Mouse (Mus musculus): ENCODE results near the gene Cfap57.

The Cfap57 gene

DNA sequence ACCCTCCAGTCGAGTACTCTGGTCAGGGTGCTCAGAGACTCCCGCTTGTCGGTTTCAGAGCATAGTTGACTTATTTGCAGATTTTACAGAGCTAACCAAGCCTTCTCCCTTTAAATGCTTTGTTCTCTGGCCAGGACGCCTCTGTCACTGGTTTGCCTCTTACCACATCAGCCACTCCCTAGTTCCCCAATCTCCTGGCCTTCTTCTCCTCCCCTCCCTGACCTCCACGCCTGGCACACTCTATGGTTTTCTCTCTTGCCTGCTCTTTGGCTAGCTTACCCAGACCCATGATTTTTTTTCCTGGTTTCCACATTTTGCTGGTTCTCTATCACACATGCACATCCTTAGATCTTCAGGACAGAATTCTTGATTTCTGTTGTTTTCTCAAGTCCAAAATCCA lies 102.4 kb downstream of the Cfap57 start:
- DNase-seq (ENCODE audit: low read depth, low spot score): no peak

DNA sequence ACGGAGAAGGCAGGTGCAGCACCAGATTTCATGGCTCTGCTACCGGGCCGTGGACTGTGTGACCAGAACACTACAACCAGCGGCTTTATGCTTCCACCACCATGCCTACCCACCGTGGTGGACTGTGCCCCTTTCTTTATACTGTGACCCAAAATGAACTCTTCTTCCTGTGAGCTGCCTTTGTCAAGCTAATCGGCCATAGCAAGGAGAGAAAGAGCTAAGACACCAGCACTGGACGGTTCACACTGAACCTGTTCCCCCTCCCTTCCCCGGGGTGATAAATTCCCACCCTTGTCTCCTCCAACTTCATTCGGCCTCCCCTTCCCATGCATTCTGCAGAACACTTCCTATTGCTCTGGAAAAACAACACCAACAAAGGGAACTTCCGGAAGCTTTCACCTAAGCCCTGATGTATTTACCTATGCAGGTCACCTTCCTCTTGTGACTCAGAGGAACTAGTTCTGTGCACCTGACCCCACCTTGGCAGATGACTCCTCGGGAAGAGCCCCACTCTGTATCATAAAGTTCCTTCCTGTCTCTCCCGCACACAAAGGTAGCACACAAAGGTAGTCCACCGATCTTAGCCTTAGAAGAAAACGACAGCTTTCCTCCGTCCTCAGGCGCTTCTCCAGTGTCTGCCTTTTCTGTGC lies 103.0 kb downstream of the Cfap57 start:
- peak; percentile 55 for DNase-seq (ENCODE audit: low read depth, low spot score)

DNA sequence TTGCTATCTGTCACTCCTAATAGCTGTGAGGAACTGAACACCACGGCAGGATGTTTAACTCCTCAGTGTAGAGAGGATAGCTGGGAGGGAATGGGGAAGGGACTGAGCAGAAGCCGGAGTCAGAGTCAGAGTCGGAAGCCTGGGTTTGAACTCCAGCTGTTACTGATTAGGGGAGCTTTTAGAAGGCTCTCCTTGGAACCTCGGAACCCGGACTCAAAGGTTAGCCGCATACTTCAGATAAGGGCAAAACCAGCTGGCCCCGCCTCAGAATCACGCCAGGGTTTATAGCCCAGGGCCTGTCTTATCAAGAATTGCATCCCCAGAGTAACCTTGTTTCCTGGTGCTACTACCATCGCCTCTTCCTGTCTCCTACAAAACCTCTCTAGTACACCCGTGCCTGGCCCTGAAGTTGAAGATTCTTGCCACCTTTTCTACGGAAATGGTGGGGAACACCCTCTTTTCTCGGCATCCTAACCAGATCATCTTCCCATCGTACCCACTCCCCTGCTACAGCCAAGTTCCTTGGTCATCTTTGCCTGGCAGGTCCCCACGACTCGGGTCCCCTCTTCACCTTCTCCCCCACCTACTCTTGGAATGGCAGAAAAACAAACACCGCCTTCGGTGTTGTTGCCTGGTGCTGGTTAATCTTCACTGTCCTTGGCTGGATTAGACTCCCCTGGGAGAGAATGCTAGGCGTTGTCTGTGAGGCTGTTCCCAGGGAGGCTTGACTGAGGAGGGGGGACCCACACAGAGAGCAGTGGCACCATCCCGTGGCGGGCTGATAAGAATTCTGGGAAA lies 103.7 kb downstream of the Cfap57 start:
- peak; percentile 43 for DNase-seq (ENCODE audit: low read depth, low spot score)

DNA sequence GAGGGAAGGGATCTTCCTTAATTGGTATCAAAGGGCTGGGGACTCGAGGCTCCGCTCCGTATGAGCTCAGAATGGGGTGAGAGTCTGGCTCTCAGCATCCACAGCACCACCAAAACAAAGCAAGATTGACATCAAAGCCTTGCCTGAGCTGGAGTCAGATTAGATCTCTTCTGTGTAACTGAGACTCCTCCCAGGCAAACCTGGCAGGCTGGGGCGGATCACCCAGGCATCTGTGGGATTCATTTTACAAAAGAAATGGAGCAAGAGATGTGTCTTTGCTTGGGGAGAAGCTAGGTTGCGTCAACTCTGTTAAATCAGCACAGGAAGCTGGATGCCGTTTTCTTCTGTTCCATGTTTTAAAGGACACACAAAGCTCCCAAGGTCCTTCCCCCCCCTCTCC lies 111.5 kb downstream of the Cfap57 start:
- DNase-seq (ENCODE audit: low read depth, low spot score): peak; percentile 15

DNA sequence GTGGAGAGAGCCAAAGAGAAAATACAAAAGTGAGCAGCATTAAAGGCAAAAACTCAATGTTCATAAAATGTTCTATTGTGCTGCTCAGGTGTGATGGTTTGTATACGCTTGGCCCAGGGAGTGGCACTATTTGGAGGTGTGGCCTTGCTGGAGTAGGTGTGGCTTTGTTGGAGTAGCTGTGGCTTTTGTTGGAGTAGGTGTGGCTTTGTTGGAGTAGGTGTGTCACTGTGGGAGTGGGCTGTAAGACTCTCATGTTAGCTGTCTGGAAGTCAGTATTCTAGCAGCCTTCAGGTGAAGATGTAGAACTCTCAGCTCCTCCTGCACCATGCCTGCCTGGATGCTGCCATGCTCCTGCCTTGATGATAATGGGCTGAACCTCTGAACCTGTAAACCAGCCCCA lies 113.4 kb downstream of the Cfap57 start:
- peak; percentile 66 for DNase-seq (ENCODE audit: low read depth, low spot score)

DNA sequence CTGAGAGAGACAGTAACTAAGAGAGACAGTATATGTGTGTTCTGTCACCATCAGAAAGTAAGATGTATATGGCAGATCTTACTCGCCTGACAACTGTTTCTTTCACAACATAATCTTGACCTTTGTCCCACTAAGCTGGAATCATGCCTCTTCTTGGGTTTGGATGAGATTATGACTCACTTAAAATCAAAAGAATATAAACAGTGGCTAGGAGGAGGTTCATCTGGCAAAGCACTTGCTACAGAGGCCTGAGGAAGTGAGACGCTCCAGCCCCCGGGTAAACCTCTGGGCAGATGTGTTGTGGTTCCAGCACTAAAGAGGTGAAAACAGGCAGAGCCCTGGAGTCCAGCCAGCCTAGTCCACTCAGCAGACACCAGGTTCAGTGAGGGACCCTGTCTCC lies 115.0 kb downstream of the Cfap57 start:
- DNase-seq (ENCODE audit: low read depth, low spot score): no peak
